28 mouse cellular contexts compared by ENCODE assay signal in genomic region chr11:73168071-73168470, GRCm38 (mm10). TPM values are rescaled to one million over a fixed set of nuclear protein-coding genes. Genes with fewer than 3 reads are reported as not detected.
DNase-seq lines count a peak whose midpoint lies in the region; ATAC-seq and TF ChIP-seq lines count a peak whose summit lies in the region.
"Had no signal": no experiment of that assay in that cellular context is flagged by ENCODE, and none has a peak within 500 bp of the region (broad histone marks: within the 10 kb centered on the region; RNA-seq: fewer than 3 reads in every experiment).

No protein-coding gene starts in this region.

- H3K4me1 ChIP-seq in liver, adult 2 months (ENCODE audit: control insufficient read depth, insufficient read depth, low read length): peaks cover 13% of the 10 kb centered on the region
- peaks cover 37% of the 10 kb centered on the region for H3K4me1 ChIP-seq in liver, embryonic 12.5 days
- H3K4me1 ChIP-seq in ES-E14 (ENCODE audit: control insufficient read depth in 2 of 2, insufficient read depth in 2 of 2, low read length in 2 of 2, poor library complexity in 1 of 2): peaks cover 0 to 3% of the 10 kb centered on the region in 2 experiments; a peak in 3 of 4 replicates
- H3K4me1 ChIP-seq: forebrain, embryonic 13.5 days had no signal

- peak; percentile 43 for DNase-seq in adrenal gland, postnatal 14 days
- DNase-seq in adrenal gland, postnatal 4 days (ENCODE audit: low spot score in 2 of 2): no peak
- DNase-seq in liver, adult 2 months (ENCODE audit: extremely low read depth, low read depth, low spot score): peak; percentile 89
- no peak for DNase-seq in ES-E14 (ENCODE audit: low read depth, low spot score)
- DNase-seq in kidney, postnatal 25 days: peak; percentile 47 to 82
- no peak for DNase-seq in cerebellum, postnatal 14 days
- no peak for DNase-seq in urinary bladder, postnatal 36 days (ENCODE audit: low spot score in 2 of 2)
- DNase-seq: cerebellum, adult 2 months; cerebellum, postnatal 25 days; gastrocnemius, postnatal 10 days; heart, postnatal 10 days; liver, embryonic 13.5 days; lung, adult 2 months; lung, postnatal 14 days; midbrain, embryonic 14.5 days; right cerebral cortex, postnatal 25 days; thymus, postnatal 14 days had no signal

- TF ChIP-seq POLR2A in liver, adult 2 months (IDR thresholded peaks at IDR 0.05; ENCODE audit: extremely low read depth, insufficient read depth, low read length): no peak

- H3K36me3 ChIP-seq in liver, adult 2 months (ENCODE audit: control insufficient read depth, insufficient read depth, low read length): no peaks in the 10 kb centered on the region
- H3K36me3 ChIP-seq in liver, embryonic 12.5 days: peaks cover 34% of the 10 kb centered on the region
- peaks cover 6% of the 10 kb centered on the region; the same call in 1 of the 2 replicates for H3K36me3 ChIP-seq in ES-E14 (ENCODE audit: control insufficient read depth, insufficient read depth, low read length, poor library complexity, severe bottlenecking)
- H3K36me3 ChIP-seq: stomach, embryonic 15.5 days had no signal

- H3K4me3 ChIP-seq in liver, adult 2 months (ENCODE audit: insufficient read depth, low read depth, low read length): no peak overlapping the region
- H3K4me3 ChIP-seq in liver, embryonic 12.5 days: no peak overlapping the region
- H3K4me3 ChIP-seq in ES-E14 (ENCODE audit: insufficient read depth in 1 of 2, low read depth in 1 of 2, low read length in 2 of 2, poor library complexity in 1 of 2, severe bottlenecking in 1 of 2): peak overlapping the region; percentile 37 to 54
- H3K4me3 ChIP-seq: forebrain, embryonic 13.5 days; heart, embryonic 13.5 days; limb, embryonic 12.5 days; liver, embryonic 13.5 days; stomach, embryonic 15.5 days had no signal

- ATAC-seq in liver, embryonic 12.5 days: no peak
- ATAC-seq: activated CD4-positive, CD25-positive, alpha-beta regulatory T cell, adult 4 months; forebrain, embryonic 13.5 days; hindbrain, embryonic 16.5 days had no signal

- WGBS in liver, adult 2 months: 52% methylated on average over 8 of the region's 8 CpGs
- 83% methylated on average over 8 of the region's 8 CpGs for WGBS in liver, embryonic 12.5 days (ENCODE audit: insufficient replicate concordance)

- H3K9me3 ChIP-seq in liver, embryonic 12.5 days (replicated peaks): no peaks in the 10 kb centered on the region
- H3K9me3 ChIP-seq in ES-E14 (ENCODE audit: control insufficient read depth, insufficient read depth, low read depth, low read length): no peaks in the 10 kb centered on the region
- H3K9me3 ChIP-seq: forebrain, embryonic 13.5 days; heart, embryonic 13.5 days; limb, embryonic 12.5 days; liver, embryonic 13.5 days; stomach, embryonic 15.5 days had no signal

- H3K9ac ChIP-seq in liver, adult 2 months (ENCODE audit: low read depth, low read length): no peak overlapping the region
- no peak overlapping the region for H3K9ac ChIP-seq in liver, embryonic 12.5 days
- peak overlapping the region; percentile 22; the same call in 1 of the 2 replicates for H3K9ac ChIP-seq in ES-E14 (ENCODE audit: insufficient read depth, low read depth, low read length, poor library complexity, severe bottlenecking)
- H3K9ac ChIP-seq: forebrain, embryonic 13.5 days; heart, embryonic 13.5 days; limb, embryonic 12.5 days; liver, embryonic 13.5 days; stomach, embryonic 15.5 days had no signal

- no peaks in the 10 kb centered on the region for H3K27me3 ChIP-seq in liver, adult 2 months (ENCODE audit: control insufficient read depth, insufficient read depth, low read length)
- no peaks in the 10 kb centered on the region for H3K27me3 ChIP-seq in liver, embryonic 12.5 days (replicated peaks)
- H3K27me3 ChIP-seq: forebrain, embryonic 13.5 days; heart, embryonic 13.5 days; limb, embryonic 12.5 days; liver, embryonic 13.5 days; stomach, embryonic 15.5 days had no signal

- TF ChIP-seq CTCF in liver, adult 2 months (IDR thresholded peaks at IDR 0.05; ENCODE audit: low read depth, low read length): no peak

- 0 out of 2 replicates have a peak overlapping the region, but pooled peaks have one; percentile 1 for H3K27ac ChIP-seq in liver, adult 2 months (replicated peaks; ENCODE audit: insufficient read depth, low read depth, low read length)
- no peak overlapping the region for H3K27ac ChIP-seq in liver, embryonic 12.5 days
- H3K27ac ChIP-seq in ES-E14 (ENCODE audit: insufficient read depth, low read depth, low read length, poor library complexity, severe bottlenecking): no peak overlapping the region
- H3K27ac ChIP-seq: forebrain, embryonic 13.5 days; heart, embryonic 13.5 days; limb, embryonic 12.5 days; liver, embryonic 13.5 days; stomach, embryonic 15.5 days had no signal

- H3K4me2 ChIP-seq in liver, embryonic 12.5 days: no peak overlapping the region
- H3K4me2 ChIP-seq: forebrain, embryonic 13.5 days; heart, embryonic 13.5 days; limb, embryonic 12.5 days; liver, embryonic 13.5 days; stomach, embryonic 15.5 days had no signal

- no peaks in the 10 kb centered on the region for H3K79me2 ChIP-seq in liver, adult 2 months (ENCODE audit: control insufficient read depth, insufficient read depth, low read length)

- in situ Hi-C loops in ES-E14 (cut with MboI; ENCODE audit: low sequenced_read_pairs in 2 of 2, unreplicated experiment in 2 of 2): no loop called here

TF ChIP-seq in ES-E14, 5 proteins besides CTCF, POLR2A, EP300 and RAD21:
- TF ChIP-seq CHD2 (IDR thresholded peaks at IDR 0.05; ENCODE audit: low read depth, low read length) (no peak), ZC3H11A (IDR thresholded peaks at IDR 0.05; ENCODE audit: borderline replicate concordance, low read depth, low read length) (no peak)

RNA-seq across cellular contexts. Expression of gene P2rx5, which starts 7.8 kb away (rescaled TPM):
- total RNA-seq in adrenal gland, postnatal 14 days (2021): 12.7 and 14.2 TPM in 2 replicates
- total RNA-seq in adrenal gland, postnatal 4 days (2021): 1 to 10 TPM; 1.8 to 2.7 TPM
- 0.09 TPM in 1 of 2 replicates, not detected in the other for total RNA-seq in liver, adult 2 months (2014; rRNA removed)
- polyA plus RNA-seq in liver, adult 2 months (2012; rRNA removed): 0.06 TPM in 1 of 2 replicates, not detected in the other
- 0.32 and 0.54 TPM in 2 replicates for polyA plus RNA-seq in liver, embryonic 12.5 days (2016; fragmentation: Nextera tagmentation; extraction: Ambion mirVana)
- total RNA-seq in ES-E14 (2012; rRNA removed): 1.7 and 1.9 TPM in 2 replicates
- total RNA-seq: hematopoietic stem cell, adult 5-6 weeks; monocyte, adult 5-6 weeks; neutrophil, adult 5-6 weeks had no signal
- polyA plus RNA-seq: intestine, embryonic 14.5 days; midbrain, embryonic 14.5 days had no signal

RNA-seq across cellular contexts. Expression of gene Emc6, which starts 8.8 kb away (rescaled TPM):
- total RNA-seq in adrenal gland, postnatal 14 days (2021): 104 and 115 TPM in 2 replicates
- total RNA-seq in adrenal gland, postnatal 4 days (2021): 10 to 100 TPM; 60.5 to 72.1 TPM
- total RNA-seq in liver, adult 2 months (2014; rRNA removed): 80.9 and 90.9 TPM in 2 replicates
- 63.8 and 74.6 TPM in 2 replicates for polyA plus RNA-seq in liver, adult 2 months (2012; rRNA removed)
- polyA plus RNA-seq in liver, embryonic 12.5 days (2016; fragmentation: Nextera tagmentation; extraction: Ambion mirVana): 108 and 110 TPM in 2 replicates
- total RNA-seq in ES-E14 (2012; rRNA removed): 80.7 and 95.4 TPM in 2 replicates

RNA-seq across cellular contexts. Expression of gene Tax1bp3, which starts 8.8 kb away (rescaled TPM):
- 69.6 and 69.7 TPM in 2 replicates for total RNA-seq in adrenal gland, postnatal 14 days (2021)
- total RNA-seq in adrenal gland, postnatal 4 days (2021): 10 to 100 TPM; 74.0 to 82.4 TPM
- 11.5 and 13.2 TPM in 2 replicates for total RNA-seq in liver, adult 2 months (2014; rRNA removed)
- 16.6 and 19.4 TPM in 2 replicates for polyA plus RNA-seq in liver, adult 2 months (2012; rRNA removed)
- polyA plus RNA-seq in liver, embryonic 12.5 days (2016; fragmentation: Nextera tagmentation; extraction: Ambion mirVana): 44.2 and 44.5 TPM in 2 replicates
- total RNA-seq in ES-E14 (2012; rRNA removed): 18.4 and 55.0 TPM in 2 replicates

RNA-seq across cellular contexts. Expression of gene Haspin, which starts 30.0 kb away (rescaled TPM):
- 2.6 and 3.2 TPM in 2 replicates for total RNA-seq in adrenal gland, postnatal 14 days (2021)
- 1 to 10 TPM; 4.6 to 5.9 TPM for total RNA-seq in adrenal gland, postnatal 4 days (2021)
- total RNA-seq in liver, adult 2 months (2014; rRNA removed): 0.55 and 0.60 TPM in 2 replicates
- polyA plus RNA-seq in liver, adult 2 months (2012; rRNA removed): 0.12 and 0.26 TPM in 2 replicates
- polyA plus RNA-seq in liver, embryonic 12.5 days (2016; fragmentation: Nextera tagmentation; extraction: Ambion mirVana): 18.4 and 18.5 TPM in 2 replicates
- 19.7 and 25.5 TPM in 2 replicates for total RNA-seq in ES-E14 (2012; rRNA removed)

RNA-seq across cellular contexts. Expression of gene Ctns, which starts 30.8 kb away (rescaled TPM):
- total RNA-seq in adrenal gland, postnatal 14 days (2021): 12.9 and 16.6 TPM in 2 replicates
- 10 to 100 TPM; 19.1 to 19.4 TPM for total RNA-seq in adrenal gland, postnatal 4 days (2021)
- total RNA-seq in liver, adult 2 months (2014; rRNA removed): 11.5 and 15.6 TPM in 2 replicates
- 13.1 and 16.6 TPM in 2 replicates for polyA plus RNA-seq in liver, adult 2 months (2012; rRNA removed)
- polyA plus RNA-seq in liver, embryonic 12.5 days (2016; fragmentation: Nextera tagmentation; extraction: Ambion mirVana): 7.5 and 8.2 TPM in 2 replicates
- 15.8 and 22.1 TPM in 2 replicates for total RNA-seq in ES-E14 (2012; rRNA removed)

Comparison
In these comparisons a context has a peak if more than half of its experiments do, and no peak if none do; other contexts are left out.
1. DNase-seq: peak in adrenal gland, postnatal 14 days (single experiment), liver, adult 2 months (single experiment) and kidney, postnatal 25 days (2 of 2); none in adrenal gland, postnatal 4 days (0 of 2), ES-E14 (single experiment), cerebellum, postnatal 14 days (0 of 2) and urinary bladder, postnatal 36 days (0 of 2).
2. H3K4me3 ChIP-seq: peak in ES-E14 (2 of 2); none in liver, adult 2 months (single experiment) and liver, embryonic 12.5 days (single experiment).